Mouse (Mus musculus): Measurements from ENCODE around the gene Cfap70.

Cfap70 gene

GRCm38 (mm10) chr14:20451765-20452331 lies at the start of gene Cfap70:
TSS of gene Cfap70 (minus strand) at chr14:20452226.
- no peak for ATAC-seq (ENCODE audit: insufficient number of reproducible peaks, low FRiP score, low TSS enrichment)

GRCm38 (mm10) chr14:20499982-20500381 lies 48.0 kb upstream of the Cfap70 start:
- ATAC-seq (ENCODE audit: insufficient number of reproducible peaks, low FRiP score, low TSS enrichment) = peak; percentile 88

DNA sequence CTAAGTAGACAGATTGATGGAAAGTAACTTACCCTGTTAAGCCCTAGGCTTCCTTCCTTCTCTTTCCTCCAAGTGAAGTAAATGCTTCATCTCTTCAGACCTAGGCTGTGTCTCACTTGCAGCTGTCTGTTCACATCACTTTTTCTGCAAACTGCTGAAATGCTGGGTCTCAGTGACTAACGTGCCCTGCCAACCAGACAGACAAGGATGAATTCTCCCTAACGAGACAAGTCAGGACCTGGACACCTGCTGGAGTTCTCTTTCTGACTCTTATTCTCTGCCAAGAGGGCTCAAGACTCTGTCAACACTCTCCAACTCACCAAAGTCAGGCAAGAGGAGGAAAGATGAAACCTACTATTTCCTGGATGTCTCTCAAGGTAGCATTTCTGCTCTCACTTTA lies 44.6 kb upstream of the Cfap70 start, which contains the start of gene Mss51:
Gene Mss51, minus strand, starts transcription at position 299 of the 400 bp plus-strand sequence.
- no peak for ATAC-seq (ENCODE audit: insufficient number of reproducible peaks, low FRiP score, low TSS enrichment)

- no peak for ATAC-seq (ENCODE audit: insufficient number of reproducible peaks, low FRiP score, low TSS enrichment)
Observed at GRCm38 (mm10) chr14:20486031-20486430, 34.0 kb upstream of the Cfap70 start.

DNA sequence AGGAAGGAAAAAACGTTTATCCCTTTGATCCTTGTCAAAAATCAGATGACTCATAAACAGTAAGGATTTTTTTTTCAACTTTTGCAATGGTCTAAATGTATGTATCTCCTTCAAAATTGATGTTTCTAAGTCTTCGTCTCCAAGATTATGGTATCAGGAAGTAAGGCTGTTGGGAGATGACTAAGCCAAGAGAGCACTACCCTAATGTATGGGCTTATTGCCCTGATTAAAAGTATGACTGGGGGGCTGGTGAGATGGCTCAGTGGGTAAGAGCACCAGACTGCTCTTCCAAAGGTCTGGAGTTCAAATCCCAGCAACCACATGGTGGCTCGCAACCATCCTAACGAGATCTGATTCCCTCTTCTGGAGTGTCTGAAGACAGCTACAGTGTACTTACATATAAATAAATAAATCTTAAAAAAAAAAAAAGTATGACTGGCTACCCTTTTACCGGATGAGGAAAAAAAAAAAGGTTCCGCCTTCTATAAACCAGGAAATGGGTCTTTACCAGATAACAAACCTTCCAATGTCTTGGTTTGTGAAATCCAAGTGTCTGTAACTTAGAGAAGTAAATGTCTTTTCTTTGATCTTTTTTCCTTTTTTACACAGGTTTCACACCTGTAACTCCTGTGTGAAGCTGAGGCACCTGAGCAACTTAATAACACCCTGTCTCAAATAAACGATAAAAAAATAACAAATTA lies 30.2 kb upstream of the Cfap70 start:
- ATAC-seq (ENCODE audit: insufficient number of reproducible peaks, low FRiP score, low TSS enrichment) = no peak

DNA sequence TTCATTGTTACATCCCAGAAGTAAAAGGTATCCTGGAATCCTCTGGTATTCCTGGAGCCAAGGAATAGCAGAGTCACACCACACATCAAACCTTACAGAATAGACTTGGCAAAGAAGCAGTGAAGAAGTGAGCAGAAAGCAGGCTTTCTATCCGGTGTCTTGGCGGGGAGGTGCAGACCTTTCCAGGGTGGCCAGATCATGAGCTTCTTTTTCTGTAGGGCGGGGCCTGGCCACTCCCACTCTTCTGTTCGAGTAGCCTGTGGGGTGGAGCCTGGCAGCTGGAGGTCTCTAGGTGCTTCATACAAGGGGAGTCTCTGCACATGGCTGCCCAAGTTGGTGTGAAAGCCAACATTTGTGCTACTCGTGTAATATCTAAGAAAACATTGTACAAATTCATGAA lies 29.2 kb upstream of the Cfap70 start:
- ATAC-seq (ENCODE audit: insufficient number of reproducible peaks, low FRiP score, low TSS enrichment) = no peak

- no peak for ATAC-seq (ENCODE audit: insufficient number of reproducible peaks, low FRiP score, low TSS enrichment)
Observed at GRCm38 (mm10) chr14:20480195-20480579, 28.2 kb upstream of the Cfap70 start.

GRCm38 (mm10) chr14:20479291-20480194 lies 27.5 kb upstream of the Cfap70 start, which contains the start of gene Anxa7:
TSS of gene Anxa7 (minus strand) at chr14:20480133.
- ATAC-seq (ENCODE audit: insufficient number of reproducible peaks, low FRiP score, low TSS enrichment) = peak; percentile 70

DNA sequence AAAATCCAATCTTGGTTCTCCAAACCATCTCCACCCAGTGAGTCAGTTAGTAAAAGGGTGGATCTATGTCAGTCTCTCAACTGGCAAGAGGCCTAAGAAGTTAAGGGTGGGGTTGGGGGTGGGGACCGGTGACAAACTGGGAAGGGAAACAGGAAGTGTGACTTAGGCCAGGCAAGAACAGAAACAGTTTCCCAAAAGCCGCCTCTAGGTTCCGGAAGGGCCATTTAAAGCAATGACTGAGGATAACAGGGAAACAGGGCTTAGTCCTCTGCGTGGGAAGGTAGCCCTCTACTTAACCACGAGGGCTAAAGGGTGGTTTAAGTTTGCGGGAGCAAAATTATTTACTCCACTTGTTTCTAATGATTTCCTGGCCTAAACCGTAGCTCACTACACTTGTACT lies 26.8 kb upstream of the Cfap70 start:
- ATAC-seq (ENCODE audit: insufficient number of reproducible peaks, low FRiP score, low TSS enrichment) = 0 out of 2 replicates have a peak, but pooled peaks have one; percentile 21

GRCm38 (mm10) chr14:20478385-20478784 lies 26.4 kb upstream of the Cfap70 start:
- no peak for ATAC-seq (ENCODE audit: insufficient number of reproducible peaks, low FRiP score, low TSS enrichment)

DNA sequence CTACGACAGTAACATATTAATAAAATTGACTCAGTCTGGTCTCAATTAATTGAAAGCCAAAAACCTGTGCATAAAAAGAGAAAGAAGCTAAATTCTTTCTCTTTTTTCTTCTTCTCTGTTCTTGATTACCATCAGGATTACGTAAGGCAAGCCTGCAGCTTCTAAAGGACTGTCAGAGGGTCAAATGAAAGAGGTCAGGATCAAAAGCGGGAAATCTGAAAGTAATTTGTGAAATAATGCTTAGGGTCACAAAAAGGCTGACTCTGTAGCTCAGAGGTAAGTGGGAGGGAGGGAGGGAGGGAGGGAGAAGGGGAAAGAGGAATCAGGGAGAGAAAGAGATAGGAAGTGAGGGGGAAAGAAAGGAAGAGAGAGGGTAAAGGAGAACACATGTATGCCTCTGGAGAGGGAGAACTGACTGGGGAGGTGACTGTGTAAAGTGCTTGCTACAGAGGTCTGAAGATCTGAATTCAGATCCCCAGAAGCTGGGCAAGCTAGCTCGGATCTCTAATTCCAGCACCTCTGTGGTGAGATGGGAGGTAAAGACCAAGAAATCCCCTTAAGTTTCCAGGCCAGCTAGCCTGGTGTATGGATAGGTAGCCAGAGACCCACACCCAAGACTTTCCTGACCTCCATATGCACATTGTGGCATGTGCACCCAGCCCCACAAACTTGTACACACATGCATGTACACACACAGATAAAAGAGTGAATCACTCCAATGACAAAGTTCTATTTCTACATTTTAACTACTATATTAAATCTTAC lies 25.4 kb upstream of the Cfap70 start:
- ATAC-seq (ENCODE audit: insufficient number of reproducible peaks, low FRiP score, low TSS enrichment) = no peak

DNA sequence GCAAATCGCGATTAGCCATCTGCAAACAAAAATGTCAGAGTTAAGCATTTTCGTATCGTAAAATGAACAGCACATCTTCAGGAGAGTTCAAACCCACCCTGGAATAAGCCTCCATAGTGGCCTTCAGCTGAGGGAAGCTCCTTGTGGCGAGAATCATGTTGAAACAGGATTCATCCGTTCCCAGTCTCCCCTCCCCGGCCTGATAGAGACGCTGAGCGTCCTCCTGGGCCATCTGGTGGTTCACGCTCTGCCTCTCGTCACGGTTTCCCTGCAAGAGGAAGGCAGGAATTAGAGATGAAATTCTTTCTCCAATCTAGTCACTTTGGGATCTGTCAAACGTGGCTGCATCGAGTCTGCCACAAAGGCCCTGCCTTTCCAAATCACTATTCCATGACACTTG lies 8.2 kb upstream of the Cfap70 start:
- ATAC-seq (ENCODE audit: insufficient number of reproducible peaks, low FRiP score, low TSS enrichment) = no peak

DNA sequence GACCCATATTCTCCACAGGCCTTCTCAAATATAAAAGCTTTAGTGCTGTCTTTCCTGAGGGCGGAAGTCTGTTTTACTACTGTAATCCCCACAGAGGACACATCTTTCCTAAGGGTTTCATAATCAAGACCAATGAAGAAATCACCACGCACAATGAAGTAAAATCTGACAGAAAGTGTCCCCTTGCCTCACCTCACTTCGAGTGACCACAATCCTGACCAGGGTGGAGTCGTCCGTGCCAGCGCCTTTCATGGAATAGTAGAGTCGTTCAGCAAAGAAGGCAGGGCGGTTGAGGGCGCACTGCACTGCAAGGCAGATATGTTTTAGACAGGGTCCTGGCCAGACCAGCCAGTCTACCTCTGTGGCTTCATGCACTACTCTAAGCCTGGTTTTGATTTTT lies 6.4 kb upstream of the Cfap70 start:
- no peak for ATAC-seq (ENCODE audit: insufficient number of reproducible peaks, low FRiP score, low TSS enrichment)

DNA sequence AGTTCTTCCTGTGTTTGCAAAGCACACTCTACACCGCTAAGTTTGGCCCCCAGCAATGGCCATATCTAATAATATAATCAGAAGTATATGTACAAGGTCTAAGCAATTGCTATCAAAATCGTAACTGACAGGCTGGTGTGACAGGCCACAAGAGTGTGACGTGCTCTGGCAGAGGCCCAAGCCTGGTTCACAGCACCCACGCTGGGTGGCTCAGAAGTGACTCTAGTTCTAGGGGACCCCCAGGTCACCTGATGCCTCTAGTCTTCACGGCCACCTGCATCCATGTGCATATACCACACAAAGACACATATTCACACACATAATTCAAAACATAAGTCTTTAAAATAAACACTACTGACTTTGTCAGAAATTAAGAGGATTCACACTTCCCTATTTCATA lies 903 bp upstream of the Cfap70 start:
- no peak for ATAC-seq (ENCODE audit: insufficient number of reproducible peaks, low FRiP score, low TSS enrichment)

DNA sequence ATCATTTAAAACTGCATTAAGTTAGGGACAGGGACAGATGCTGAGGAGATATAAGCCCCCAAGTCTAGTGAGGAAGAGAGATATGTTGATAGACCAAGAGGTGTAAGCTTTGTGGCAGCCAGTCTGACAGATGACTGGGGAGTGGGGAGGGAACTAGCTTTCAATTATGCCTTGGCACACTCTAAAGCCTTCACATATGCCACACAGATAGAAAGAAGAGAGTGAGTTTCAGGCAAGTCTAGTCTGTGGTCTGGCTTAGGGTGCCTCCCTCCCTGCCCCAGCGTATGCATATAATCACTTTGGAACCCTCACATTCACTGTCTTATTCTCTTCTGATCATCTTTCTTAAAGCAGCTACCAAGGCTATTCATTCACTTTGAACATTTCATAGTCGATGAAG lies 724 bp downstream of the Cfap70 start:
- no peak for ATAC-seq (ENCODE audit: insufficient number of reproducible peaks, low FRiP score, low TSS enrichment)

GRCm38 (mm10) chr14:20447209-20447608 lies 4.8 kb downstream of the Cfap70 start:
- ATAC-seq (ENCODE audit: insufficient number of reproducible peaks, low FRiP score, low TSS enrichment) = no peak

GRCm38 (mm10) chr14:20442252-20442651 lies 9.8 kb downstream of the Cfap70 start:
- no peak for ATAC-seq (ENCODE audit: insufficient number of reproducible peaks, low FRiP score, low TSS enrichment)

GRCm38 (mm10) chr14:20436976-20437375 lies 15.1 kb downstream of the Cfap70 start:
- no peak for ATAC-seq (ENCODE audit: insufficient number of reproducible peaks, low FRiP score, low TSS enrichment)

GRCm38 (mm10) chr14:20432420-20432819 lies 19.6 kb downstream of the Cfap70 start:
- no peak for ATAC-seq (ENCODE audit: insufficient number of reproducible peaks, low FRiP score, low TSS enrichment)

DNA sequence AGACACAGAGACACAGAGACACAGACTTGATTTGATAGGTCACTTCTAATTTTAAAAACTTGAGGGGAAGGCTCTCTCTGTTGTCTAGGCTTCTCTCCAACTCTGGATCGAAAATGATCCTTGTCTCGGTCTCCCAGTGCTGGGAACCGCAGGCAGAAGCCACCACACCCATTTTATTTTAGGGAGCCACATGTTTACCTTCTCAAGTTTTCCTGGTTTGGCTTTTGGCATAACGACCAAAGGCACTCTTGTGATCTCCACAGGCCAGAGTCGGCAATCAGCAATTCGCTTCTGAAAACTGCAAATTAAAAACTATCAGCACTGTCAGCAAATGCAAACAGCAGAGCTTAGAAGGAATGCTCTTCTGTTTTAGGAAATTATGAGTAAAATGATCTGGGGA lies 20.3 kb downstream of the Cfap70 start:
- no peak for ATAC-seq (ENCODE audit: insufficient number of reproducible peaks, low FRiP score, low TSS enrichment)
